Mouse (Mus musculus): ENCODE results near the gene Ppp1r2. TPM values are rescaled to one million over a fixed set of nuclear protein-coding genes. Genes with fewer than 3 reads are reported as not detected.

The Ppp1r2 gene
- polyA plus RNA-seq, 1 experiment from 2014 or later = 33.1 TPM

GRCm38 (mm10) chr16:31249401-31249800 is 25.7 kb downstream of the Ppp1r2 start:
- Histone ChIP-seq H3K36me3 (replicated peaks) (0 out of 2 replicates have a peak, but pooled peaks cover 9% of the 10 kb centered on the region), H3K4me3 (replicated peaks) (no peak overlapping the region), H3K27me3 (no peaks in the 10 kb centered on the region), H3K9ac (no peak overlapping the region), H3K4me2 (no peak overlapping the region), H3K27ac (replicated peaks) (no peak overlapping the region), H3K4me1 (replicated peaks) (peaks cover 3% of the 10 kb centered on the region; the same call in 1 of the 2 replicates), H3K9me3 (replicated peaks) (no peaks in the 10 kb centered on the region)
- 68% methylated on average over 3 of the region's 3 CpGs for WGBS (ENCODE audit: insufficient replicate concordance)
- ATAC-seq (ENCODE audit: insufficient read depth) = no peak

DNA sequence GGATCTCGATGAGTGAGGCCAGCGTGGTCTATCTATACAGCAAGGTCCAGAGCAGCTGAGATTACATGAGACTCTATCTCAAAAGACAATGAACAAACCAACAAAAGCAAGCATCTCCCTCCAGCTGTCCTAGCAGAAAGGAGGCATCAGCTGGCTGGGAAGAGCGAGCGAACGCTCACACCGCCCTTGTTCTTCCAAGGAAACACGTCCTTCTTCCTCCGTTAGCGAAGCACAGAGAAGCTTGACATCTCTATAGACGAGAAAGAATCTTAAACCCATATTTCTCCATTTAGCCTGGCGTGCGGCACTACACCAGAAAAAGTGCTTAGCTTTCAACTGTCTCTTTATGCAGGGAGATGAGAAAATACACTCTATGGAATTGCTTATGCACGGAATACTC is 26.4 kb downstream of the Ppp1r2 start:
- ATAC-seq (ENCODE audit: insufficient read depth) = no peak
- Histone ChIP-seq H3K4me2 (no peak overlapping the region), H3K27ac (replicated peaks) (no peak overlapping the region), H3K4me1 (replicated peaks) (peaks cover 3% of the 10 kb centered on the region; the same call in 1 of the 2 replicates), H3K9ac (no peak overlapping the region), H3K4me3 (replicated peaks) (no peak overlapping the region), H3K9me3 (replicated peaks) (no peaks in the 10 kb centered on the region), H3K36me3 (replicated peaks) (0 out of 2 replicates have a peak, but pooled peaks cover 9% of the 10 kb centered on the region), H3K27me3 (no peaks in the 10 kb centered on the region)
- WGBS (ENCODE audit: insufficient replicate concordance) = 84% methylated on average over 13 of the region's 13 CpGs

DNA sequence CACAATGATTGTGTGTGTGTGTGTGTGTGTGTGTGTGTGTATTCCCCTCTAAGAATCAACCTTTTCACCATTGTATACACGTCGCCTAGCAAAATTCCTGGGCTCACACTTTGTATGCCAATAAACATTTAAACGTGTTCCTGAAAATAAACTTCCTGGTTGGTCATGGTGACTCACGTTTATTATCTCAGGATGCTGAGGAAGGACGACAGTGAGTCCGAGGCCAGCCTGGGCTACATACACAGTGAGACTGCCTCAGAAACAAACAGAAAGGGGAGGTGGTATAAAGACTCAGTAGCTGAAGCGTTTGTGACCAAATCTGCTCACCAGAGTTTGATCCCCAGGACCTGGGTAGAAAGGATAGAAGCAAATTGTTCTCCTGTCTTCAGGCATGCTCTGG is 27.6 kb downstream of the Ppp1r2 start:
- 0 out of 2 replicates have a peak, but pooled peaks cover 4% of the 10 kb centered on the region for H3K36me3 ChIP-seq (replicated peaks)
- WGBS (ENCODE audit: insufficient replicate concordance) = 50% methylated on average over 7 of the region's 7 CpGs

GRCm38 (mm10) chr16:31244053-31244452 is 31.0 kb downstream of the Ppp1r2 start:
- Histone ChIP-seq H3K9me3 (replicated peaks) (no peaks in the 10 kb centered on the region), H3K27me3 (no peaks in the 10 kb centered on the region), H3K4me1 (replicated peaks) (no peaks in the 10 kb centered on the region), H3K36me3 (replicated peaks) (no peaks in the 10 kb centered on the region), H3K9ac (no peak overlapping the region), H3K27ac (replicated peaks) (no peak overlapping the region), H3K4me3 (replicated peaks) (no peak overlapping the region), H3K4me2 (no peak overlapping the region)
- ATAC-seq (ENCODE audit: insufficient read depth) = no peak
- WGBS (ENCODE audit: insufficient replicate concordance) = 69% methylated on average over 3 of the region's 3 CpGs

More for the DNA sequence above, 27.6 kb downstream of the Ppp1r2 start:
- ATAC-seq (ENCODE audit: insufficient read depth) = no peak
- Histone ChIP-seq H3K27me3 (no peaks in the 10 kb centered on the region), H3K4me2 (no peak overlapping the region), H3K4me3 (replicated peaks) (no peak overlapping the region), H3K27ac (replicated peaks) (no peak overlapping the region), H3K9ac (no peak overlapping the region), H3K9me3 (replicated peaks) (no peaks in the 10 kb centered on the region), H3K4me1 (replicated peaks) (peaks cover 3% of the 10 kb centered on the region; the same call in 1 of the 2 replicates)

- 69% methylated on average over 9 of the region's 9 CpGs for WGBS (ENCODE audit: insufficient replicate concordance)
These were observed 33.6 kb downstream of the Ppp1r2 start for GRCm38 (mm10) chr16:31241433-31241832.

DNA sequence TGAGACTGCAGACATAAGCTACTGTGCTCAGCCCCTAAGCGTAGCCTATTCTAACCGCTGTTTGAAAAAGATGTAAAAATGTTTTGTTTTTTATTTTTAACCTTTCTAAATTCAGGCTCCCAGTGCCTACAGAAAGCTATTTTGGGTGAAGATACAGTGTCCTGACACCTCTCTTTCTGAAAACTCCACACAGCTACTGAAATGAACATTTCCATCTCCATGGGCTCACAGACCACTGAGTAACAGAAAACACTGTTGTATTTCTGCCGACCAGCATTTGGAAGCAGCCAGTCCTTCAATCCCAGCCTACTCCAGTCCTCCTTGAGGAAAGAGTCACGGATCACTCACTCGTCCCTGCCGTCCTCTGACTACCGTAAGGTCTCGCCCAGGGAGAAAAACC is 34.5 kb downstream of the Ppp1r2 start:
- WGBS (ENCODE audit: insufficient replicate concordance) = 76% methylated on average over 8 of the region's 8 CpGs
- no peak overlapping the region for H3K9ac ChIP-seq
- H3K27ac ChIP-seq (replicated peaks) = no peak overlapping the region
- H3K27me3 ChIP-seq = no peaks in the 10 kb centered on the region
- H3K4me3 ChIP-seq (replicated peaks) = no peak overlapping the region
- no peaks in the 10 kb centered on the region for H3K36me3 ChIP-seq (replicated peaks)
- no peak overlapping the region for H3K4me2 ChIP-seq
- H3K4me1 ChIP-seq (replicated peaks) = no peaks in the 10 kb centered on the region
- H3K9me3 ChIP-seq (replicated peaks) = no peaks in the 10 kb centered on the region
- ATAC-seq (ENCODE audit: insufficient read depth) = no peak

More at GRCm38 (mm10) chr16:31241433-31241832, 33.6 kb downstream of the Ppp1r2 start:
- H3K27ac ChIP-seq (replicated peaks) = no peak overlapping the region
- no peak for ATAC-seq (ENCODE audit: insufficient read depth)
- H3K4me1 ChIP-seq (replicated peaks) = no peaks in the 10 kb centered on the region
- no peak overlapping the region for H3K4me2 ChIP-seq
- no peak overlapping the region for H3K4me3 ChIP-seq (replicated peaks)
- no peaks in the 10 kb centered on the region for H3K9me3 ChIP-seq (replicated peaks)
- H3K27me3 ChIP-seq = no peaks in the 10 kb centered on the region
- no peak overlapping the region for H3K9ac ChIP-seq
- H3K36me3 ChIP-seq (replicated peaks) = no peaks in the 10 kb centered on the region

- no peak for ATAC-seq (ENCODE audit: insufficient read depth)
- Histone ChIP-seq H3K4me2 (no peak overlapping the region), H3K27me3 (no peaks in the 10 kb centered on the region), H3K4me3 (replicated peaks) (no peak overlapping the region), H3K9me3 (replicated peaks) (no peaks in the 10 kb centered on the region), H3K4me1 (replicated peaks) (peaks cover 6% of the 10 kb centered on the region), H3K9ac (no peak overlapping the region), H3K27ac (replicated peaks) (no peak overlapping the region), H3K36me3 (replicated peaks) (no peaks in the 10 kb centered on the region)
- 78% methylated on average over 5 of the region's 5 CpGs for WGBS (ENCODE audit: insufficient replicate concordance)
These were observed 36.8 kb downstream of the Ppp1r2 start for GRCm38 (mm10) chr16:31238281-31238680.

GRCm38 (mm10) chr16:31235457-31236310 is 39.4 kb downstream of the Ppp1r2 start:
- WGBS (ENCODE audit: insufficient replicate concordance) = 11% methylated on average over 17 of the region's 18 CpGs
- ATAC-seq (ENCODE audit: insufficient read depth) = no peak

GRCm38 (mm10) chr16:31234808-31235456 is 40.1 kb downstream of the Ppp1r2 start:
- H3K9me3 ChIP-seq (replicated peaks) = no peaks in the 10 kb centered on the region
- no peak for ATAC-seq (ENCODE audit: insufficient read depth)
- H3K36me3 ChIP-seq (replicated peaks) = no peaks in the 10 kb centered on the region
- H3K27ac ChIP-seq (replicated peaks) = no peak overlapping the region
- 0 out of 2 replicates have a peak overlapping the region, but pooled peaks have one; percentile 23 for H3K4me2 ChIP-seq
- WGBS (ENCODE audit: insufficient replicate concordance) = 66% methylated on average over 12 of the region's 12 CpGs
- H3K4me3 ChIP-seq (replicated peaks) = no peak overlapping the region
- H3K4me1 ChIP-seq (replicated peaks) = peaks cover 8% of the 10 kb centered on the region
- H3K27me3 ChIP-seq = 0 out of 2 replicates have a peak, but pooled peaks cover 3% of the 10 kb centered on the region
- no peak overlapping the region for H3K9ac ChIP-seq

More at GRCm38 (mm10) chr16:31235457-31236310, 39.4 kb downstream of the Ppp1r2 start:
- Histone ChIP-seq H3K9me3 (replicated peaks) (no peaks in the 10 kb centered on the region), H3K27ac (replicated peaks) (no peak overlapping the region), H3K4me3 (replicated peaks) (0 out of 2 replicates have a peak overlapping the region, but pooled peaks have one; percentile 17), H3K27me3 (0 out of 2 replicates have a peak, but pooled peaks cover 3% of the 10 kb centered on the region), H3K4me1 (replicated peaks) (peaks cover 8% of the 10 kb centered on the region), H3K36me3 (replicated peaks) (no peaks in the 10 kb centered on the region), H3K4me2 (peak overlapping the region; percentile 23; the same call in 1 of the 2 replicates), H3K9ac (no peak overlapping the region)

DNA sequence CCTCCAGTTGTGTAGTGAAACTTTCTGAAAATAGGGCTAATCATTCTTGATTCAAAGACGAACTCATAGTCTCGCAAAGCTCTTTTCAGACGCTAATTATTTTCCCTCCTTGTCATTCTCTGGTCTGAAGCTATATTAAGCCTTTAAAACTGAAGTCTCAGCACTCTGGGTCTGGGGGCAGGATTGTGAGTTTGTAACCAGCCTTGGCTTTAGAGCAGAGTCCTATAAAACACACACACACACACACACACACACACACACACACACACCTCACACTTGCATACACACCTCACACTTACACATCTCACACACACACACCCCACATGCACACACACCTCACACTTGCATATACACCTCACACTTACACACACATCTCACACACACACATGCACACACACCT is 40.7 kb downstream of the Ppp1r2 start:
- Histone ChIP-seq H3K4me1 (replicated peaks) (peaks cover 8% of the 10 kb centered on the region), H3K27ac (replicated peaks) (no peak overlapping the region), H3K4me2 (peak overlapping the region; percentile 57; the same call in 1 of the 2 replicates), H3K27me3 (0 out of 2 replicates have a peak, but pooled peaks cover 3% of the 10 kb centered on the region), H3K9ac (no peak overlapping the region), H3K9me3 (replicated peaks) (no peaks in the 10 kb centered on the region), H3K36me3 (replicated peaks) (no peaks in the 10 kb centered on the region), H3K4me3 (replicated peaks) (no peak overlapping the region)
- 29% methylated on average over 3 of the region's 3 CpGs for WGBS (ENCODE audit: insufficient replicate concordance)
- no peak for ATAC-seq (ENCODE audit: insufficient read depth)
